Mouse (Mus musculus): ENCODE measurements around the gene 1600014C23Rik. TPM values are rescaled to one million over a fixed set of nuclear protein-coding genes. Genes with fewer than 3 reads are reported as not detected.

Gene 1600014C23Rik
- polyA plus RNA-seq, 1 experiment from 2014 or later: not detected

Other genes with a start within 250 kb of the 1600014C23Rik start
- gene Aars2, start 227.0 kb downstream of the 1600014C23Rik start, polyA plus RNA-seq (2016; fragmentation: Nextera tagmentation; extraction: Ambion mirVana): 13.6 and 13.9 TPM in 2 replicates
- 0.08 and 0.14 TPM in 2 replicates for gene Tcte1, start 210.4 kb downstream of the 1600014C23Rik start, polyA plus RNA-seq (2016; fragmentation: Nextera tagmentation; extraction: Ambion mirVana)
- 0.30 and 0.31 TPM in 2 replicates for gene Tmem151b, start 184.2 kb downstream of the 1600014C23Rik start, polyA plus RNA-seq (2016; fragmentation: Nextera tagmentation; extraction: Ambion mirVana)
- gene Nfkbie, start 178.1 kb downstream of the 1600014C23Rik start, polyA plus RNA-seq (2016; fragmentation: Nextera tagmentation; extraction: Ambion mirVana): 2.0 TPM in 2 replicates
- 69.1 and 72.5 TPM in 2 replicates for gene Slc35b2, start 170.0 kb downstream of the 1600014C23Rik start, polyA plus RNA-seq (2016; fragmentation: Nextera tagmentation; extraction: Ambion mirVana)
- 1,007 and 1,098 TPM in 2 replicates for gene Hsp90ab1, start 160.6 kb downstream of the 1600014C23Rik start, polyA plus RNA-seq (2016; fragmentation: Nextera tagmentation; extraction: Ambion mirVana)
- gene Slc29a1, start 134.2 kb downstream of the 1600014C23Rik start, polyA plus RNA-seq (2016; fragmentation: Nextera tagmentation; extraction: Ambion mirVana): 260 and 267 TPM in 2 replicates
- 0.33 TPM in 1 of 2 replicates, not detected in the other for gene Mymx, start 131.7 kb downstream of the 1600014C23Rik start, polyA plus RNA-seq (2016; fragmentation: Nextera tagmentation; extraction: Ambion mirVana)
- gene Capn11, start 74.5 kb downstream of the 1600014C23Rik start, polyA plus RNA-seq (2016; fragmentation: Nextera tagmentation; extraction: Ambion mirVana): 0.38 and 0.39 TPM in 2 replicates
- gene Mrpl14, start 47.5 kb downstream of the 1600014C23Rik start, polyA plus RNA-seq (2016; fragmentation: Nextera tagmentation; extraction: Ambion mirVana): 148 and 151 TPM in 2 replicates
- 12.9 and 13.7 TPM in 2 replicates for gene Tmem63b, start 46.9 kb downstream of the 1600014C23Rik start, polyA plus RNA-seq (2016; fragmentation: Nextera tagmentation; extraction: Ambion mirVana)

Measured in liver, embryonic 12.5 days (tissue).